Mouse (Mus musculus): ENCODE results near the gene Zcchc7. TPM values are rescaled to one million over a fixed set of nuclear protein-coding genes. Genes with fewer than 3 reads are reported as not detected.

Zcchc7 gene
- polyA plus RNA-seq, 2 experiments: 8.8 to 12.3 TPM

GRCm38 (mm10) chr4:44709740-44710700 lies 45.7 kb upstream of the Zcchc7 start, which contains the start of gene Pax5:
TSS of gene Pax5 (minus strand) at chr4:44710487.
- Histone ChIP-seq H3K36me3 (replicated peaks; ENCODE audit: control insufficient read depth, insufficient read depth, low read depth) (no peaks in the 10 kb centered on the region), H3K9ac (replicated peaks) (no peak within 1 kb of the TSS), H3K9me3 (ENCODE audit: control insufficient read depth, low read length) (no peaks in the 10 kb centered on the region), H3K4me1 (replicated peaks; ENCODE audit: control insufficient read depth in 2 of 2, insufficient read depth in 2 of 2, low read length in 1 of 2) (no peaks in the 10 kb centered on the region), H3K27ac (no peak within 1 kb of the TSS), H3K4me2 (ENCODE audit: low read depth) (no peak within 1 kb of the TSS), H3K27me3 (ENCODE audit: control insufficient read depth, insufficient read depth, low read length) (peaks cover 95% of the 10 kb centered on the region), H3K4me3 (ENCODE audit: insufficient read depth in 1 of 2, low read depth in 2 of 2, low read length in 2 of 2) (no peak within 1 kb of the TSS)
- DNase-seq (ENCODE audit: low read depth in 3 of 3, low spot score in 3 of 3) (no peak), ATAC-seq (ENCODE audit: insufficient read depth) (no peak)
- WGBS (ENCODE audit: insufficient replicate concordance): 21% methylated on average over 16 of the region's 16 CpGs
- TF ChIP-seq EP300 (IDR thresholded peaks at IDR 0.05; ENCODE audit: low read depth): no peak
- no peak for TF ChIP-seq CTCF (IDR thresholded peaks at IDR 0.05; ENCODE audit: low read depth)

- Histone ChIP-seq H3K9me3 (ENCODE audit: control insufficient read depth, low read length) (no peaks in the 10 kb centered on the region), H3K4me3 (ENCODE audit: insufficient read depth in 1 of 2, low read depth in 2 of 2, low read length in 2 of 2) (no peak overlapping the region), H3K27me3 (ENCODE audit: control insufficient read depth, insufficient read depth, low read length) (peaks cover 95% of the 10 kb centered on the region), H3K36me3 (replicated peaks; ENCODE audit: control insufficient read depth, insufficient read depth, low read depth) (no peaks in the 10 kb centered on the region), H3K4me1 (replicated peaks; ENCODE audit: control insufficient read depth in 2 of 2, insufficient read depth in 2 of 2, low read length in 1 of 2) (no peaks in the 10 kb centered on the region), H3K4me2 (ENCODE audit: low read depth) (no peak overlapping the region), H3K9ac (replicated peaks) (no peak overlapping the region), H3K27ac (no peak overlapping the region)
- ATAC-seq (ENCODE audit: insufficient read depth): no peak
- no peak for TF ChIP-seq EP300 (IDR thresholded peaks at IDR 0.05; ENCODE audit: low read depth)
- no peak for TF ChIP-seq CTCF (IDR thresholded peaks at IDR 0.05; ENCODE audit: low read depth)
- 1% methylated on average over 30 of the region's 30 CpGs for WGBS (ENCODE audit: insufficient replicate concordance)
- no peak for DNase-seq (ENCODE audit: low read depth in 3 of 3, low spot score in 3 of 3)
Measured at GRCm38 (mm10) chr4:44710701-44711097, 45.0 kb upstream of the Zcchc7 start.

- Histone ChIP-seq H3K27ac (no peak overlapping the region), H3K27me3 (ENCODE audit: control insufficient read depth, insufficient read depth, low read length) (peaks cover 91% of the 10 kb centered on the region), H3K4me2 (ENCODE audit: low read depth) (no peak overlapping the region), H3K36me3 (replicated peaks; ENCODE audit: control insufficient read depth, insufficient read depth, low read depth) (no peaks in the 10 kb centered on the region), H3K9ac (replicated peaks) (no peak overlapping the region), H3K9me3 (ENCODE audit: control insufficient read depth, low read length) (no peaks in the 10 kb centered on the region), H3K4me3 (ENCODE audit: insufficient read depth in 1 of 2, low read depth in 2 of 2, low read length in 2 of 2) (no peak overlapping the region), H3K4me1 (replicated peaks; ENCODE audit: control insufficient read depth in 2 of 2, insufficient read depth in 2 of 2, low read length in 1 of 2) (no peaks in the 10 kb centered on the region)
- ATAC-seq (ENCODE audit: insufficient read depth): no peak
- no peak for DNase-seq (ENCODE audit: low read depth in 3 of 3, low spot score in 3 of 3)
- WGBS (ENCODE audit: insufficient replicate concordance): 3% methylated on average over 25 of the region's 25 CpGs
- TF ChIP-seq CTCF (IDR thresholded peaks at IDR 0.05; ENCODE audit: low read depth) (no peak), EP300 (IDR thresholded peaks at IDR 0.05; ENCODE audit: low read depth) (no peak)
Measured at GRCm38 (mm10) chr4:44711136-44711900, 44.4 kb upstream of the Zcchc7 start.

GRCm38 (mm10) chr4:44712051-44712700 lies 43.5 kb upstream of the Zcchc7 start:
- TF ChIP-seq CTCF (IDR thresholded peaks at IDR 0.05; ENCODE audit: low read depth) (no peak), EP300 (IDR thresholded peaks at IDR 0.05; ENCODE audit: low read depth) (no peak)
- Histone ChIP-seq H3K9me3 (ENCODE audit: control insufficient read depth, low read length) (no peaks in the 10 kb centered on the region), H3K9ac (replicated peaks) (no peak overlapping the region), H3K4me2 (ENCODE audit: low read depth) (no peak overlapping the region), H3K36me3 (replicated peaks; ENCODE audit: control insufficient read depth, insufficient read depth, low read depth) (no peaks in the 10 kb centered on the region), H3K27me3 (ENCODE audit: control insufficient read depth, insufficient read depth, low read length) (peaks cover 93% of the 10 kb centered on the region), H3K4me3 (ENCODE audit: insufficient read depth in 1 of 2, low read depth in 2 of 2, low read length in 2 of 2) (no peak overlapping the region), H3K4me1 (replicated peaks; ENCODE audit: control insufficient read depth in 2 of 2, insufficient read depth in 2 of 2, low read length in 1 of 2) (no peaks in the 10 kb centered on the region), H3K27ac (no peak overlapping the region)
- ATAC-seq (ENCODE audit: insufficient read depth) (no peak), DNase-seq (ENCODE audit: low read depth in 3 of 3, low spot score in 3 of 3) (no peak)
- under 1% methylated on average over 25 of the region's 25 CpGs for WGBS (ENCODE audit: insufficient replicate concordance)

Measured in liver, embryonic 14.5 days (tissue).